Comparison of ENCODE assay signal across 22 mouse cellular contexts in genomic region chr10:95149666-95150065, GRCm38 (mm10).
DNase-seq lines count a peak whose midpoint lies in the region; ATAC-seq and TF ChIP-seq lines count a peak whose summit lies in the region.
"Had no signal": no experiment of that assay in that cellular context is flagged by ENCODE, and none has a peak within 500 bp of the region (broad histone marks: within the 10 kb centered on the region; RNA-seq: fewer than 3 reads in every experiment).

No protein-coding gene starts in this region.

- H3K27ac ChIP-seq in lung, embryonic 15.5 days: peak overlapping the region; percentile 70; the same call in 1 of the 2 replicates
- H3K27ac ChIP-seq in small intestine, adult 2 months (ENCODE audit: insufficient read depth, low read depth, low read length): peak overlapping the region; percentile 66
- no peak overlapping the region for H3K27ac ChIP-seq in intestine, postnatal 0 days (ENCODE audit: low read depth, low read length)
- H3K27ac ChIP-seq: forebrain, embryonic 10.5 days; forebrain, embryonic 13.5 days; hindbrain, embryonic 10.5 days; hindbrain, embryonic 13.5 days had no signal

- no peak for ATAC-seq in lung, embryonic 15.5 days (ENCODE audit: borderline replicate concordance, extremely low read depth, low FRiP score, low TSS enrichment)
- ATAC-seq in intestine, postnatal 0 days: no peak
- ATAC-seq: CD4-positive, CD25-positive, alpha-beta regulatory T cell, adult 4 months; forebrain, embryonic 13.5 days; forebrain, embryonic 16.5 days; hindbrain, embryonic 16.5 days; Patski had no signal

- no peak for TF ChIP-seq POLR2A in small intestine, adult 2 months (IDR thresholded peaks at IDR 0.05; ENCODE audit: low read depth, low read length)

- no peaks in the 10 kb centered on the region for H3K36me3 ChIP-seq in lung, embryonic 15.5 days
- H3K36me3 ChIP-seq in small intestine, adult 2 months (ENCODE audit: control insufficient read depth, insufficient read depth, low read length): no peaks in the 10 kb centered on the region
- no peaks in the 10 kb centered on the region for H3K36me3 ChIP-seq in intestine, postnatal 0 days (ENCODE audit: control insufficient read depth, insufficient read depth)
- H3K36me3 ChIP-seq: forebrain, embryonic 10.5 days; hindbrain, embryonic 10.5 days; hindbrain, embryonic 13.5 days had no signal

- H3K9ac ChIP-seq in lung, embryonic 15.5 days: no peak overlapping the region
- H3K9ac ChIP-seq in intestine, postnatal 0 days (ENCODE audit: low read depth, low read length): no peak overlapping the region
- H3K9ac ChIP-seq: forebrain, embryonic 13.5 days; hindbrain, embryonic 13.5 days had no signal

- TF ChIP-seq CTCF in small intestine, adult 2 months (IDR thresholded peaks at IDR 0.05; ENCODE audit: extremely low read depth, insufficient read length, insufficient replicate concordance, low read depth, low read length): no peak
- TF ChIP-seq CTCF in intestine, postnatal 0 days (IDR thresholded peaks at IDR 0.05; ENCODE audit: low read depth): no peak

- no peak for DNase-seq in lung, postnatal 14 days
- peak; percentile 31 for DNase-seq in retina, postnatal 1 day
- no peak for DNase-seq in retina, embryonic 14.5 days (ENCODE audit: low spot score)
- DNase-seq: adrenal gland, postnatal 10 days; adrenal gland, postnatal 36 days; cerebellum, adult 18-20 months; cerebellum, adult 9-10 months; cerebellum, postnatal 14 days; gastrocnemius, postnatal 10 days; gastrocnemius, postnatal 36 days had no signal

- WGBS in lung, embryonic 15.5 days: 13% methylated on average over 1 of the region's 1 CpGs
- WGBS in small intestine, adult 2 months: 8% methylated on average over 1 of the region's 1 CpGs
- WGBS in intestine, postnatal 0 days: 8% methylated on average over 1 of the region's 1 CpGs

- no peaks in the 10 kb centered on the region for H3K9me3 ChIP-seq in lung, embryonic 15.5 days
- H3K9me3 ChIP-seq in intestine, postnatal 0 days (ENCODE audit: control insufficient read depth): no peaks in the 10 kb centered on the region
- H3K9me3 ChIP-seq: forebrain, embryonic 10.5 days; forebrain, embryonic 13.5 days; hindbrain, embryonic 10.5 days; hindbrain, embryonic 13.5 days had no signal

- H3K4me2 ChIP-seq in lung, embryonic 15.5 days: no peak overlapping the region
- H3K4me2 ChIP-seq in intestine, postnatal 0 days (replicated peaks; ENCODE audit: low read depth): no peak overlapping the region
- H3K4me2 ChIP-seq: forebrain, embryonic 13.5 days; heart, embryonic 11.5 days; hindbrain, embryonic 13.5 days had no signal

- H3K27me3 ChIP-seq in lung, embryonic 15.5 days: no peaks in the 10 kb centered on the region
- no peaks in the 10 kb centered on the region for H3K27me3 ChIP-seq in small intestine, adult 2 months (ENCODE audit: control insufficient read depth, insufficient read depth, low read length)
- no peaks in the 10 kb centered on the region for H3K27me3 ChIP-seq in intestine, postnatal 0 days (replicated peaks; ENCODE audit: control insufficient read depth, insufficient read depth, low read length)
- H3K27me3 ChIP-seq: forebrain, embryonic 13.5 days; hindbrain, embryonic 13.5 days; Patski had no signal

- H3K4me1 ChIP-seq in lung, embryonic 15.5 days: peaks cover 48% of the 10 kb centered on the region
- H3K4me1 ChIP-seq in small intestine, adult 2 months (ENCODE audit: control insufficient read depth, insufficient read depth, insufficient read length, low read length): peaks cover 55% of the 10 kb centered on the region
- H3K4me1 ChIP-seq in intestine, postnatal 0 days (replicated peaks; ENCODE audit: control insufficient read depth, insufficient read depth, low read length): peaks cover 21% of the 10 kb centered on the region

- no peak overlapping the region for H3K4me3 ChIP-seq in lung, embryonic 15.5 days
- H3K4me3 ChIP-seq in small intestine, adult 2 months (ENCODE audit: low read depth, low read length): no peak overlapping the region
- no peak overlapping the region for H3K4me3 ChIP-seq in intestine, postnatal 0 days (ENCODE audit: low read depth, low read length)
- H3K4me3 ChIP-seq: forebrain, embryonic 10.5 days; forebrain, embryonic 13.5 days; hindbrain, embryonic 10.5 days; hindbrain, embryonic 13.5 days had no signal
